Mouse (Mus musculus) intestine, postnatal 0 days (tissue): Measurements from ENCODE around the gene Cnnm3. TPM values are rescaled to one million over a fixed set of nuclear protein-coding genes. Genes with fewer than 3 reads are reported as not detected.

Experiments
- ATAC-seq: fragments of 200-750 bp; cut with Nextera tagmentation; 2 replicates; pipeline ENCODE4 v1.8.0; 2017; ENCODE audit warnings: mild to moderate bottlenecking, moderate TSS enrichment, moderate library complexity
- H3K27ac ChIP-seq: fragments of 300-500 bp; sonication (generic); 2 replicates; pipeline ENCODE4 v1.5.1; 2014; ENCODE audit warnings: mild to moderate bottlenecking, low read depth, low read length, moderate library complexity
- H3K27me3 ChIP-seq: fragments of 300-500 bp; sonication (generic); replicated peaks from 2 replicates; pipeline ENCODE4 v1.6.1; 2014; ENCODE audit warnings: low read length, mixed read lengths; ENCODE audit not compliant: control insufficient read depth, insufficient read depth
- H3K36me3 ChIP-seq: fragments of 300-500 bp; sonication (generic); 2 replicates; pipeline ENCODE4 v1.6.1; 2014; ENCODE audit warnings: mild to moderate bottlenecking, moderate library complexity; ENCODE audit not compliant: control insufficient read depth, insufficient read depth
- H3K4me1 ChIP-seq: fragments of 300-500 bp; sonication (generic); replicated peaks from 2 replicates; pipeline ENCODE4 v1.6.1; 2014; ENCODE audit warnings: antibody characterized with exemption, low read length, mixed read lengths; ENCODE audit not compliant: control insufficient read depth, insufficient read depth
- H3K4me2 ChIP-seq: fragments of 300-500 bp; sonication (generic); replicated peaks from 2 replicates; pipeline ENCODE4 v1.6.1; 2014; ENCODE audit warnings: low read depth, mild to moderate bottlenecking, moderate library complexity
- H3K4me3 ChIP-seq: fragments of 300-500 bp; sonication (generic); 2 replicates; pipeline ENCODE4 v1.5.1; 2014; ENCODE audit warnings: low read depth, low read length
- H3K9ac ChIP-seq: fragments of 300-500 bp; sonication (generic); 2 replicates; pipeline ENCODE4 v1.6.1; 2014; ENCODE audit warnings: mild to moderate bottlenecking, low read depth, low read length
- H3K9me3 ChIP-seq: fragments of 300-500 bp; sonication (generic); 2 replicates; pipeline ENCODE4 v1.6.1; 2016; ENCODE audit warnings: mixed run types; ENCODE audit not compliant: control insufficient read depth
- CTCF ChIP-seq: sonication (generic); IDR thresholded peaks from 2 replicates; pipeline ENCODE4 v1.5.1; 2016; ENCODE audit warnings: low read depth, mild to moderate bottlenecking, control low read depth, antibody characterized with exemption, moderate library complexity
- WGBS: fragments of 180-500 bp; shearing (Covaris S2); extraction: QIAGEN DNeasy Blood & Tissue Kit; methylation state at CpG from one replicate; pipeline ENCODE4 v1.1.7; 2014; 5-methylcytosine and 5-hydroxymethylcytosine counted together
- polyA plus RNA-seq: library from polyadenylated mRNA; unstranded; fragments of >200 nt; fragmentation: Nextera tagmentation; extraction: Ambion mirVana; gene quantifications from 2 replicates; pipeline ENCODE4 v1.2.1, GENCODE M21; 2015

Cnnm3 gene
- polyA plus RNA-seq, 1 experiment from 2014 or later = 2.5 TPM

DNA sequence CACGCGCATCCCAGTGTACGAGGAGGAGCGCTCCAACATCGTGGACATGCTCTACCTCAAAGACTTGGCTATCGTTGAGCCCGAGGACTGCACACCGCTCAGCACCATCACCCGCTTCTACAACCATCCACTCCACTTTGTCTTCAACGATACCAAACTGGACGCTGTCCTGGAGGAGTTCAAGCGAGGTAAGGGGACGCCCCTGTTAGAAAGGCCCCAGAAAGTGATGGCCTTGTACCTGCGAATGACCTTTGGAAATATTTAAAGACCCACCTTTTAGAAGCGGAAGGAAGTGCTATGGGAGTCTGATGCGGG lies 1.3 kb downstream of the Cnnm3 start:
- Histone ChIP-seq H3K4me2 (peak overlapping the region; percentile 96), H3K27me3 (no peaks in the 10 kb centered on the region), H3K4me1 (no peaks in the 10 kb centered on the region; the same call in 1 of the 2 replicates), H3K9me3 (no peaks in the 10 kb centered on the region), H3K27ac (no peak overlapping the region), H3K4me3 (peak overlapping the region; percentile 96), H3K36me3 (0 out of 2 replicates have a peak, but pooled peaks cover 8% of the 10 kb centered on the region), H3K9ac (peak overlapping the region; percentile 91)
- TF ChIP-seq CTCF = no peak
- WGBS = 2% methylated on average over 16 of the region's 16 CpGs
- ATAC-seq = no peak

- no peaks in the 10 kb centered on the region for H3K9me3 ChIP-seq
- no peaks in the 10 kb centered on the region for H3K27me3 ChIP-seq
- H3K36me3 ChIP-seq = 0 out of 2 replicates have a peak, but pooled peaks cover 4% of the 10 kb centered on the region
- 0% methylated on average over 1 of the region's 1 CpGs for WGBS
- H3K9ac ChIP-seq = no peak overlapping the region
- H3K27ac ChIP-seq = no peak overlapping the region
- no peak for ATAC-seq
- no peaks in the 10 kb centered on the region; the same call in 1 of the 2 replicates for H3K4me1 ChIP-seq
- peak overlapping the region; percentile 96 for H3K4me2 ChIP-seq
- H3K4me3 ChIP-seq = peak overlapping the region; percentile 96
- TF ChIP-seq CTCF = no peak
Measured at GRCm38 (mm10) chr1:36513310-36513709, 1.6 kb downstream of the Cnnm3 start.

DNA sequence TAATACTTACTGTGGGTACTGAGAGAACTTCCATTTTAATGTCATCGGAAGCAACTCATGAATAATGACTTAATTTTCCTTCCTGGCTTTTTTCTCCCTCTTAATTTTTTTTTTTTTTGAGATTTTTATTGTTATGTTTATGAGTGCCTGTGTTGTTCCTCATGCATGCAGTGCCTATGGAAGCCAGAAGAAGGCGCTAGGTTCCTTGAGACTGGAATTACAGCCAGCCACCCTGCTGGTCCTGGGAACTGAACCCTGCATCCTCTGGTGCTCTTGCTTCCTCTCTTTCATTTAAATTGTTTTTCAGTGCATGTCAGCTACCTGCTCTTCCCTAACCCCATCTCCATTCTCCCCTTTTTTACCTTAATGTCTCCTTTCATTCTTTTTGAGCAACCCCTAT lies 2.1 kb downstream of the Cnnm3 start:
- 64% methylated on average over 2 of the region's 2 CpGs for WGBS
- no peak overlapping the region for H3K27ac ChIP-seq
- ATAC-seq = no peak
- peak; percentile 69 for TF ChIP-seq CTCF
- no peaks in the 10 kb centered on the region; the same call in 1 of the 2 replicates for H3K4me1 ChIP-seq
- peak overlapping the region; percentile 96 for H3K4me3 ChIP-seq
- no peaks in the 10 kb centered on the region for H3K9me3 ChIP-seq
- H3K36me3 ChIP-seq = 0 out of 2 replicates have a peak, but pooled peaks cover 4% of the 10 kb centered on the region
- peak overlapping the region; percentile 96 for H3K4me2 ChIP-seq
- no peak overlapping the region for H3K9ac ChIP-seq
- no peaks in the 10 kb centered on the region for H3K27me3 ChIP-seq

GRCm38 (mm10) chr1:36518259-36518658 lies 6.6 kb downstream of the Cnnm3 start:
- Histone ChIP-seq H3K27ac (peak overlapping the region; percentile 62), H3K9ac (no peak overlapping the region), H3K27me3 (no peaks in the 10 kb centered on the region), H3K4me1 (no peaks in the 10 kb centered on the region; the same call in 1 of the 2 replicates), H3K4me2 (no peak overlapping the region), H3K36me3 (peaks cover 40% of the 10 kb centered on the region), H3K9me3 (no peaks in the 10 kb centered on the region), H3K4me3 (no peak overlapping the region)
- WGBS = 71% methylated on average over 3 of the region's 3 CpGs
- ATAC-seq = peak; percentile 61
- TF ChIP-seq CTCF = no peak

- Histone ChIP-seq H3K27ac (no peak overlapping the region), H3K9me3 (no peaks in the 10 kb centered on the region), H3K27me3 (no peaks in the 10 kb centered on the region), H3K36me3 (peaks cover 54% of the 10 kb centered on the region), H3K4me1 (no peaks in the 10 kb centered on the region), H3K4me2 (no peak overlapping the region), H3K9ac (no peak overlapping the region), H3K4me3 (no peak overlapping the region)
- TF ChIP-seq CTCF = no peak
- no peak for ATAC-seq
- WGBS = 59% methylated on average over 11 of the region's 11 CpGs
Measured at GRCm38 (mm10) chr1:36519626-36520025, 8.0 kb downstream of the Cnnm3 start.

GRCm38 (mm10) chr1:36522210-36522609 lies 10.5 kb downstream of the Cnnm3 start:
- no peak for TF ChIP-seq CTCF
- WGBS = 94% methylated on average over 7 of the region's 7 CpGs
- H3K27me3 ChIP-seq = no peaks in the 10 kb centered on the region
- H3K9me3 ChIP-seq = no peaks in the 10 kb centered on the region
- H3K4me2 ChIP-seq = no peak overlapping the region
- no peak overlapping the region for H3K4me3 ChIP-seq
- no peak overlapping the region for H3K9ac ChIP-seq
- H3K27ac ChIP-seq = no peak overlapping the region
- ATAC-seq = no peak
- no peaks in the 10 kb centered on the region for H3K4me1 ChIP-seq
- H3K36me3 ChIP-seq = peaks cover 69% of the 10 kb centered on the region

DNA sequence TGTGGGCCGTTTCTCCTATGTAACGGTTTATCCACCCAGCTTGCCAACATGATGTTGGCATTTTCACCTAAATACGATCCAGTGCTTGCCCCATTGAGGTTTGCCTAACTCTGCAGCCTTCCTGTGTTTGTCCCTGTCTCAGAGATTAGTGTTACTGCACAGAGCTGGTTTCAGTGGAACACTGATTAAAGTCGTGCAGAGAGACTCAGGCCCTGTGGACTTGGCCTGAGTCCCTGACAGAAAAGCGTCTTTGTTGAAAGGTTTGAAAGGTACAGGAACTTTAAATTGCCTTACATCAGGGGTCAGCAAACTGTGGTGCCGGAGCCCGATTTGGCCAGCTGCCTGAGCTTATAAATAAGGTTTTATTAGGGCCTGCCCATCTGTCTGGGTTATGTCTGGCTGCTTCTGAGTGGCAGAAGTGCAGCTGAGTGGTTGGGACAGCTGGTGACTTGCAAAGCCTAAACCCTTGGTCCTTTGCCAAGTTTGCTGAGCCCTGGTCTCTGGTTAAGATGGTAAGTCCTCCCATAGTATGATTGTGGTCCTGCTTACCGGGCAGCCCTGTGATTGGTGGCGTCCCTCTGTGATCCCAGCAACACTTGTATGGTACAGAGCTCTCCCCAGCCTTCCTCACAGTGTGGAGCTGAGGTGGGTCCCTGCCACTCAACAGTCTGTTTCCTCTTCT lies 11.8 kb downstream of the Cnnm3 start:
- H3K9ac ChIP-seq = no peak overlapping the region
- H3K36me3 ChIP-seq = peaks cover 69% of the 10 kb centered on the region
- no peak overlapping the region for H3K4me3 ChIP-seq
- no peak for TF ChIP-seq CTCF
- no peak overlapping the region for H3K4me2 ChIP-seq
- no peaks in the 10 kb centered on the region for H3K27me3 ChIP-seq
- no peak for ATAC-seq
- H3K27ac ChIP-seq = no peak overlapping the region
- H3K9me3 ChIP-seq = no peaks in the 10 kb centered on the region
- no peaks in the 10 kb centered on the region for H3K4me1 ChIP-seq
- 66% methylated on average over 9 of the region's 9 CpGs for WGBS
